Mouse (Mus musculus) cerebellum, postnatal 4 days (tissue): ENCODE results near the gene Akr1b3.

Source experiments
- DNase-seq, 2 experiments: peaks; one replicate each; pipeline ENCODE4 v3.0.0; 2022; ENCODE audit warnings: low spot score in 2 of 2, mixed read lengths in 1 of 2

The Akr1b3 gene

DNA sequence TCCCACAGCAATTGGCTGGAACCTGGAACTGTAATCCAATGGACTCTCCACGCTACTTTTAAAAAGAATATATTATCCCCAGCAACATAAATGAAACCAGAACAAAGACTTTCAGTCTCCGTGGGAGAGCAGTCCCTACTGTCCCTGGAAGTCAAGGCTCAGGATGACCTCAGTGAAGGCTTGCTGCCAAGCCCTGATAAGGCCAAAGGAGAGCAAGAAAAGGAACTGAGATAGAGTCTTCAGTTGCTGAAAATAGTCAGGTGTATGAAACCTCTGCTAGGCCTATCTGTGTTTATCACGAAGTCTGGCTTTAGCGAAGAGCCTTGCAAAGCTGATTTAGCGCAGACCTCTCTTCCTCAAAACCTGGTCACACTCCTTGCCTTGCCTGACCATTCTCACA is 14.1 kb upstream of the Akr1b3 start:
- DNase-seq: no peak

- DNase-seq: no peak
Measured at GRCm38 (mm10) chr6:34322121-34322520, 4.8 kb upstream of the Akr1b3 start.

DNA sequence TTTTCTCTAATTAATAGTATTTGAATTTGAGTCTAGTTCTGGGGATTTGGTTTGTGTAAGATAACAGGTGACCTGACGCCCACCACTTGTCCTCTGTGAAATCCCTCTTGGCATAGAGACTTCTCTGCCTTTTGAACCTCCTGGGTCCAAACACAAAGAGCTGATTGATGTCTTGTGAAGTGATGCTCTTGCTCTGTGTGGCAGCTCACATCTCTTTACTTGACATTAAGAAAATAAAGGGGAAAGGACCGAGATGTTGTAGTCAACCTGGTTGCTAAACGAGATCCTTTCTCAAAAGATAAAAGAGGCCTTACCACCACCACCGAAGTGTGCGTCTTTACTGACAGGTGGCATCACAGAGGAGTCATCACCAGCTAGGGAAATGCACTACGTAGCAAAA is 1.4 kb upstream of the Akr1b3 start:
- no peak for DNase-seq

GRCm38 (mm10) chr6:34318172-34318571 is 894 bp upstream of the Akr1b3 start:
- DNase-seq: peak in 1 of 2 experiments; percentile 42

GRCm38 (mm10) chr6:34313921-34314320 is 3.4 kb downstream of the Akr1b3 start:
- DNase-seq: no peak

GRCm38 (mm10) chr6:34313386-34313785 is 3.9 kb downstream of the Akr1b3 start:
- DNase-seq: no peak

DNA sequence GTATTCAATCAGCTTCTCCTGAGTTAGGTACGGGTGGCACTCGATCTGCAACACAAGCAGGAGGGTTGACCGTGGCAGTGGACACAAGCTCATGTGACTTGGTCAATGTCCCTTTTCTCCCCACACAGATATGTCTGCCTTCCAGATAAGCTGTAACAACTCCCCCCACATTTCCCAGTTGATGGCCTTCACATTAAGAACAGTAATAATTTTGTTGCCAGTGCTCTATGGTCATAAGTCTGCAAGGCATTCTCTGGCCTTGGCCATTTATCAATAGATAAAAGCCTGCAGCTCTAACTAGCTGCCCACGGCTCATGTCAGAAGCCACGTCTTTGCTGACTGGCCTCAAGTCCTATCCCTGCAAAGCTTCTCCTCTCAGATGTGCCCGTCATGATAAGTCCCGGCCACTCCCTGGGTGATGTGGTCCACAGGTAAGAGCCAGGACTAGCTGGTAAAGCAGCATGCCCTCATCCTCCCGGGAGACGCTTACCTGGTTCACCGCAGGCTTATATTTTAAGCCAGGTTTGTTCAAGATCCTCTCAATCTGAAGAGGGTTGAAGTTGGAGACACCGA is 7.2 kb downstream of the Akr1b3 start:
- DNase-seq: no peak

GRCm38 (mm10) chr6:34309526-34309925 is 7.8 kb downstream of the Akr1b3 start:
- DNase-seq: no peak

DNA sequence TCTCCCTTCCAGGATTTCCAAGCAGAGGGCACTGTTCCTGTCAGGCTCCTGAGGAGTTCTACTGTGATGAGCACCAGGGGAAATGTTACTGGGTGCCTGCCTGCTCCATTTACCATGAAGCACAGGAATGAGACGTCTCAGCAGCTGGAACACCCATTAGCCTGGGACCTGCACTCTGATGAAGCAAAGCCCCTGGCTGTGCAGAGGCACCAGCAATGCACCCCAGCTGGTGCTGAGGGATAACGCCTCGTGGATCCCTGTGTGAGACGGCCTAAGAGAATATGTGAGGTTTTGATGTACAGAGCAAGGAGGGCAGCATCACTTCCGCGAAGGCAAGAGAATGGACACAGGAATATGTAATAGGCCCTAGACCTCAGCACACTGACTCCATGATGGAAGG is 10.5 kb downstream of the Akr1b3 start:
- no peak for DNase-seq

GRCm38 (mm10) chr6:34304675-34305241 is 12.5 kb downstream of the Akr1b3 start:
- no peak for DNase-seq

DNA sequence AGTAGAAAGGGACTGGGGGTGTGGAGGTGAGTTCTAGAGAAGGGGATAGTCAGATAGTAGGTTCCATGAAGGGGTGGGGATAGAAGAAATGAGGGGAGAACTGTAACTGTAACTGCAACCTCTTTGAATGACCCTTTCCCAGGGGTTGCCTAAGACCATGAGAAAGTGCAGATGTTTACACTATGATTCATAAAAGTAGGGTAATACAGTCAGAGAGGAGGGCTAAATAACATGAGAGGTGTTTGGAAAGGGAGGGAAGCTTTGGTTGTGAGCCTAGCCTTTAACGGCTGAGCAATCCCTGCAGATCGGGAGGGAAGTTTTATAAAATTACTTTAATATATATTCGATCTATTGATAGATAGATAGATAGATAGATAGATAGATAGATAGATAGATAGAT is 20.2 kb downstream of the Akr1b3 start:
- no peak for DNase-seq

- no peak for DNase-seq
Measured at GRCm38 (mm10) chr6:34295437-34295836, 21.8 kb downstream of the Akr1b3 start.

- DNase-seq: peak; percentile 57 to 73
Measured at GRCm38 (mm10) chr6:34292882-34293487, 24.3 kb downstream of the Akr1b3 start.

DNA sequence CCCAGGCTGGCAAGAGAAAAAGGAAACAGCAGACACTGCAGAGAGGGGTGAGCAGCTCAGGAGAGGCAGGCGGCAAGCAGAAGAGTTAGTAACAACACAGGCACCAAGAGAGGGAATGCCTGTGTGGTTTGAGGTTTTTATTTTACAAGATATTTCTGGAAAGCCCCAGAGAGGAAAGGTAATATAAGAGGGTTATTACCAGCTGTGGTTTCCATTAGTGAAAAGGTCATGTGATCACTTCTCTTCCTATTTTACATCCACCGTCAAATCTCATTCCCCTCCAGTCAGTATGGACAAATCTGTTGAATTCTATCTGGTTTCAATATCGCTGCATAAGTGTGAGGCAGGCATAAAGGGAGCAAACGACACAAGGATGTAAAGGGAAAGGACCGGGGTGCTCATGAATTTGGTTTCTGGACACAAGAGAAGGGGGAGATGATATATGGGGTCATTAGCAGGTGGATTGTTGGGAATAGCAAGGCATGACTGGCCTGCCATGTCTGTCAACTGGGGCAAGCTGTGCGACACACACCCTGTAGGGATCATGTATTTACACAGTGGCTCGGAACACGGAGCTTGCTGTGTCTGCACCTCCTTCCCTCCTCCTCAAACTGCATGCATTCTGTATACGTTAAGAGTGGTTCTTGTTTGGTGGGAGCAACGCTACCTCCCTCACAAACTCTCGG is 24.9 kb downstream of the Akr1b3 start:
- no peak for DNase-seq

- no peak for DNase-seq
Measured at GRCm38 (mm10) chr6:34290681-34291080, 26.6 kb downstream of the Akr1b3 start.

DNA sequence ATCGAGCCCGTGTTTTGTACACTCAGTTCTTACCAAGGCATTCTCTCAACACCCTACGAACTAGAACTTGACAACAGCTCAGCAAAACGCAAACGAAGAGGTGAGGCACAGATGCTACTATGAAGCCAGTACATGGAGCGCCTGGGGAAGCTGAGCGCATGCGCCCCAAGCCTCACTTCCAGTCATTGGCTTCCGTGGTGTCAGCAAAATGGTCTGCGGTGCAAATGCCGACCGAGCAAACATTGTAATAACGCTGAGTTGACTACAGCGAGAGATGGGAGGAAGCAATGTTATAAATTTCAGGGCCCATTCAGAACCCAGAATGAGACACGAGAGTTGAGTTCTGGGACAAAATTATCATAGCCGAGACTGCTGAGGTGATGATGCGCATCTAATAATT is 27.2 kb downstream of the Akr1b3 start:
- no peak for DNase-seq

DNA sequence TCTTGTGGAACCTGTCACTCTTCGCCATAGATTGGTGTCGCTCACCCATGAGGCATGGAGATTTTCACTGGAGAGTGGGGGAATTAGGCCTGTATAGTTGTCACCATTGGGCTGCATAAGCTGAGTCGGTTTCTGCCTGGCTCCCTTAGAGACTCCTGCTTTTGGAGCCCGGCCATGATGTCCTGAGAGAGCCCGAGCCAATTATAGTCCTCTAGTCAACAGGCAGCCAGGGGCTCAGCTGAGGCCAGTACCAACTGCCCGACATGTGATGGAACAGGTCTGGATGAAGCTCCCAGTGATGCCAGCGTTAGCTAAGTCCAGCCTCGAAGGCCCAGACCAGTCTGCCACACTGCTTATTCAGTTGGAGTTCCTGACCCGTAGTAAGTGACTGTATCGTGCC is 29.2 kb downstream of the Akr1b3 start:
- peak in 1 of 2 experiments; percentile 52 for DNase-seq

GRCm38 (mm10) chr6:34286841-34287240 is 30.4 kb downstream of the Akr1b3 start:
- DNase-seq: no peak

DNA sequence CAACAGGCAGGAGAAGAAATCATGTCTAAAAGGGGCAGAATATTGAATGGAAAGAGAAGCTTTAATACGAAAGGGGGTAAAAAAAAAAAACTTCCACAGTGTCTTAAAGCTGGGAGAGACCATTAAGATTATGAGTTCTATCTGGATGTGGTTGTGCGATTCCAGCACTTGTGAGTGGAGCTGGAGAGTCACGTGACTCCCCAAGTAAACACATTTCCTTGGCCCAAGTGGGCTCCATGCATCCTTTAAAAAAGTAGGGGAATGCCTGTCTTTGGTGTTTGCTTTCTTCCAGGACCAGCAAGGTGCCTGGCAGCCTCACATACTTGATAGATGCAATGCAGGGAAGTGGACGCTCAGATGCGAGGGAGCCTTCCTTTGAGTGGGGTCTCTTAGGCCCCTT is 38.9 kb downstream of the Akr1b3 start:
- no peak for DNase-seq

DNA sequence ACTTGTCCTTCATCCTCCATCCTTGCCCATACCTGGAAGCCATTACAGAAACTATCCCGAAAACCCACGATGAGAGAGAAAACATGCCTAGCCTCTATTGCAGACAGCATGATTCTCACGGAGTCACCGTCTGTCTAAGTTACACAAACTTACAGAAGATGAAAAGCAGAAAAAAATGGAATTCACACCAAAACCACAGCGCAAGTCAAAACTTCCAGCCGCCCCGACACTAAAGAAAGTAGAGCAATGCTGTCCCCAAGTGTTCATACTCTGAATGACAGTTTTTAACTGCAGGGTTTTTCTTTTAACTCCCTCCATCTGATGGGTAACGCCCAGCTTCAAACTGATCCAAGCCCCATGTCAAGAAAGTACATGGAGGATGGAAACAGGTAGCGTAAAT is 39.6 kb downstream of the Akr1b3 start:
- peak in 1 of 2 experiments; percentile 64 for DNase-seq

DNA sequence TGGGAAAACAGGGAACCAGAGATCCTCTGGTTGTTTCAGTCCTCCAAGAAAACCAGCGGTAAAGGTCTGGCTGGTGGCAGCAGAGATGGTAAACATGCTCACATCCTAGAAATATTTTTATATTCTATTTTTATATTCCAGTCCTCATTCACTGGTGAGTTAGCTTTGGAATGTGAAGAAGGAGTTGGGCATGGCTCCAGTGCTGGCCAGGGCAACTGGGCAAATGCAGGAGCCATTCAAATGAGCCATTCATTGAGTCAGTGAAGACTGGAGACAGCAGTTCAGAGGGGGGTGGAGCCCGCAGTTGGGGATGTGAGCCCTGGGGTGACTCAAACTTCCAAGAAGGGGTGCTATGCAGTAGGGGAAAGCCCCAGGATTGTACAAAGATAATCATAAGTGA is 42.9 kb downstream of the Akr1b3 start:
- DNase-seq: peak in 1 of 2 experiments; percentile 16

DNA sequence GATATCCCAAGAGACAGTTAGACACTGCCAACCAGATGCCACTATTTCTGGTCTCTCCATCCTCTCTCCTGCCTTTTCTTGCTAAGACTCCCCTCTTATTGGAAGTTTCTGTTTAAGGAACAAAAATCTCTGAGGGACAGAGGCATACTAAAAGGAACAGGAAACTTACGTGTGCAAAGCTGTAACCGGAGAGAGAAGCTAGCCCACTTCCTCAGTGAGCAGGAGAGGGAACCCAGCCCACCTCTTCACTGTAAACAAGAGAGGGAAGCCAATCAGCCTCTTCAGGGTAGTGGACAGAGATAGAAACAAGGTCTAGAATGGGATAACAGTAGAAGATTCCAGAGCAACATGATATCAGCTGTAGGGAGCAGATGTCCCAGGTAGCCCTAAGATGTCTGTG is 44.2 kb downstream of the Akr1b3 start:
- DNase-seq: no peak

GRCm38 (mm10) chr6:34272462-34272861 is 44.8 kb downstream of the Akr1b3 start:
- no peak for DNase-seq
